Mouse (Mus musculus) megakaryocyte, embryonic 14.5 days (primary cell): ENCODE measurements around the gene Adamts2. TPM values are rescaled to one million over a fixed set of nuclear protein-coding genes. Genes with fewer than 3 reads are reported as not detected.

Experiments used
- H3K27me3 ChIP-seq: replicated peaks from 2 replicates; pipeline ENCODE3; 2012; ENCODE audit warnings: inconsistent platforms
- H3K36me3 ChIP-seq: replicated peaks from 2 replicates; pipeline ENCODE3; 2012; ENCODE audit warnings: low read length, inconsistent platforms, mixed read lengths
- H3K4me1 ChIP-seq: 2 replicates; pipeline ENCODE4 v1.6.1; 2012; ENCODE audit warnings: inconsistent platforms
- H3K4me3 ChIP-seq: replicated peaks from 2 replicates; pipeline ENCODE3; 2012; ENCODE audit warnings: moderate library complexity, mild to moderate bottlenecking, inconsistent platforms
- H3K9me3 ChIP-seq: 2 replicates; pipeline ENCODE4 v1.6.1; 2012; ENCODE audit warnings: inconsistent platforms
- FLI1 ChIP-seq: IDR thresholded peaks from 2 replicates; pipeline ENCODE4 v1.6.1; 2012; ENCODE audit warnings: low read length, inconsistent platforms, mixed read lengths
- GATA1 ChIP-seq: IDR thresholded peaks from 3 replicates; pipeline ENCODE4 v1.6.1; 2012; ENCODE audit warnings: mixed read lengths, low read length, inconsistent platforms, borderline replicate concordance
- polyA plus RNA-seq: library from polyadenylated mRNA; stranded (reverse); fragments of >175 nt; gene quantifications from 2 replicates; pipeline ENCODE4 v1.2.3, GENCODE M21; 2012; ENCODE audit warnings: low replicate concordance; ENCODE audit not compliant: insufficient read depth

The Adamts2 gene
- polyA plus RNA-seq, 1 experiment, result not detected

GRCm38 (mm10) chr11:50683821-50684220 lies 81.9 kb downstream of the Adamts2 start:
- Histone ChIP-seq H3K36me3 (no peaks in the 10 kb centered on the region), H3K4me1 (no peaks in the 10 kb centered on the region), H3K27me3 (no peaks in the 10 kb centered on the region), H3K4me3 (no peak overlapping the region), H3K9me3 (0 out of 2 replicates have a peak, but pooled peaks cover 3% of the 10 kb centered on the region)
- TF ChIP-seq GATA1 (no peak), FLI1 (no peak)

DNA sequence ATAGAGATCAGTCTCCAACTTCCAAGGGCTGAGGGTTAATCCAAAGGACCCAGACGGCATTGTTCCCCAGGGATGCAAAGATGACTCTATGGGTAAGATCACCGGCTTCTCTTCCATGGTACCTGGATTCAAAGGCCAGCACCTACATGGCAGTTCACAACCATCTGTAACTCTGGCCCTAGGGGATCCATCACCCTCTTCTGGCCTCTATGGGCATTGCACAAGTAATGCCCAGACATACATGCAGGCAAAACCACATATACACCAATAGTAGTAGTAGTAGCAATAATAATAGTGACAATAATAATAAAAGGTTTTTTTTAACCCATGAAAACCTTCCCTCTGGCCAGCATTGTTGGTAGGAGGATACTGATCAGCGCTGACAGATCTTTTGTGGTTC lies 86.7 kb downstream of the Adamts2 start:
- Histone ChIP-seq H3K9me3 (no peaks in the 10 kb centered on the region), H3K36me3 (no peaks in the 10 kb centered on the region), H3K4me3 (no peak overlapping the region), H3K27me3 (no peaks in the 10 kb centered on the region), H3K4me1 (no peaks in the 10 kb centered on the region)
- TF ChIP-seq GATA1, result no peak
- no peak for TF ChIP-seq FLI1

DNA sequence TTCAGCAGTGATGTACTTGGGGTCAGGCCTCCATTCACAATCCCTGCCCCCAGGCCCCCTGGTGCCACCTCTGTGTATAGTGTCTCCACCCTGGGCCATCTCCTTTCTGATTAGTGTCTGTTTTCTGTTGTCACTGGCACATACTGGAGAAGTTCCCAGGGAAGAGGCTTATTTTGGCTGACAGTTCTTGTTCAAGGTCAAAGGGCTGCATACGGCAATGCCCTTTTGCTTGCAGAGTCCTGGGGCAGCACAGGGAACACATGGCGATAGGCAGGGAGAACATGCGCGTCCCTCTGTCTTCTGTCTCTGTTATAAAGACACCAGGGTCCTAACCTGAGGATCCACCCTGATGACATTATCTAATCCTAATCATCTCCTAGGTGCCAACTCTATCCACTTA lies 87.8 kb downstream of the Adamts2 start:
- no peaks in the 10 kb centered on the region for H3K27me3 ChIP-seq
- H3K4me1 ChIP-seq, result no peaks in the 10 kb centered on the region
- no peak overlapping the region for H3K4me3 ChIP-seq
- H3K36me3 ChIP-seq, result no peaks in the 10 kb centered on the region
- TF ChIP-seq GATA1, result no peak
- TF ChIP-seq FLI1, result no peak
- H3K9me3 ChIP-seq, result no peaks in the 10 kb centered on the region

DNA sequence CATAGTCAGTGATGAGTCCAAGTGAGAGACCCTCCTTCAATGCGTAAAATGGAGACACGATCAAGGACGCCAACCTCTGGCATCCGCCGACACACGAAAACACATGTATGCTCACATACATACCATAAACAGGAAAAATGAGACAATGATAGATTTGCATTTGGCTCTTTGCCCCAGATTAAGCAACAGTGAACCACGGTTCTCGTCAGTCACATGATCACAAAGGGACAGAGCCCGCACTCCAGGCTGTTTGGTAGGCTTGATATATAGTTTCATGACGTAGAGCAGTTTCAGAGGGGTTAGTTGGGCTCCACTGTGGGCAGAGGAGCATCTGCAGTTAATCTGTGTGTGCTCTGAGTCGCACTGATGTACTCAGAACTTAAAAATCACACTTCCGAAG lies 98.1 kb downstream of the Adamts2 start:
- TF ChIP-seq GATA1, result no peak
- TF ChIP-seq FLI1, result no peak
- H3K27me3 ChIP-seq, result no peaks in the 10 kb centered on the region
- no peaks in the 10 kb centered on the region for H3K36me3 ChIP-seq
- H3K4me3 ChIP-seq, result no peak overlapping the region
- peaks cover 12% of the 10 kb centered on the region for H3K9me3 ChIP-seq
- H3K4me1 ChIP-seq, result no peaks in the 10 kb centered on the region

- peaks cover 12% of the 10 kb centered on the region for H3K9me3 ChIP-seq
- no peak for TF ChIP-seq GATA1
- no peak for TF ChIP-seq FLI1
- H3K4me1 ChIP-seq, result no peaks in the 10 kb centered on the region
- no peaks in the 10 kb centered on the region for H3K27me3 ChIP-seq
- H3K36me3 ChIP-seq, result no peaks in the 10 kb centered on the region
- H3K4me3 ChIP-seq, result no peak overlapping the region
Observed at GRCm38 (mm10) chr11:50700496-50700895, 98.6 kb downstream of the Adamts2 start.

- TF ChIP-seq GATA1, result no peak
- no peak for TF ChIP-seq FLI1
- Histone ChIP-seq H3K4me1 (no peaks in the 10 kb centered on the region), H3K27me3 (no peaks in the 10 kb centered on the region), H3K9me3 (peaks cover 12% of the 10 kb centered on the region), H3K4me3 (no peak overlapping the region), H3K36me3 (no peaks in the 10 kb centered on the region)
Observed at GRCm38 (mm10) chr11:50703397-50703796, 101.5 kb downstream of the Adamts2 start.

- H3K4me1 ChIP-seq, result no peaks in the 10 kb centered on the region
Observed at GRCm38 (mm10) chr11:50704511-50704910, 102.6 kb downstream of the Adamts2 start.

GRCm38 (mm10) chr11:50707259-50707658 lies 105.4 kb downstream of the Adamts2 start:
- Histone ChIP-seq H3K27me3 (no peaks in the 10 kb centered on the region), H3K36me3 (no peaks in the 10 kb centered on the region), H3K4me3 (no peak overlapping the region), H3K4me1 (no peaks in the 10 kb centered on the region), H3K9me3 (peaks cover 3% of the 10 kb centered on the region; the same call in 1 of the 2 replicates)
- TF ChIP-seq GATA1 (no peak), FLI1 (no peak)

More at GRCm38 (mm10) chr11:50704511-50704910, 102.6 kb downstream of the Adamts2 start:
- H3K36me3 ChIP-seq, result no peaks in the 10 kb centered on the region
- no peak overlapping the region for H3K4me3 ChIP-seq
- H3K27me3 ChIP-seq, result no peaks in the 10 kb centered on the region
- TF ChIP-seq GATA1 (no peak), FLI1 (no peak)
- peaks cover 12% of the 10 kb centered on the region for H3K9me3 ChIP-seq

GRCm38 (mm10) chr11:50713610-50714202 lies 111.8 kb downstream of the Adamts2 start:
- peaks cover 2% of the 10 kb centered on the region for H3K27me3 ChIP-seq
- TF ChIP-seq GATA1, result no peak
- TF ChIP-seq FLI1, result no peak

GRCm38 (mm10) chr11:50715091-50715490 lies 113.2 kb downstream of the Adamts2 start:
- H3K4me1 ChIP-seq, result no peaks in the 10 kb centered on the region
- peaks cover 2% of the 10 kb centered on the region for H3K27me3 ChIP-seq
- H3K36me3 ChIP-seq, result no peaks in the 10 kb centered on the region
- H3K9me3 ChIP-seq, result no peaks in the 10 kb centered on the region
- TF ChIP-seq FLI1 (no peak), GATA1 (no peak)
- no peak overlapping the region for H3K4me3 ChIP-seq

More at GRCm38 (mm10) chr11:50713610-50714202, 111.8 kb downstream of the Adamts2 start:
- Histone ChIP-seq H3K4me3 (no peak overlapping the region), H3K9me3 (no peaks in the 10 kb centered on the region), H3K4me1 (no peaks in the 10 kb centered on the region), H3K36me3 (no peaks in the 10 kb centered on the region)
